ENCODE assay signal across 11 mouse cellular contexts in the genomic region with DNA sequence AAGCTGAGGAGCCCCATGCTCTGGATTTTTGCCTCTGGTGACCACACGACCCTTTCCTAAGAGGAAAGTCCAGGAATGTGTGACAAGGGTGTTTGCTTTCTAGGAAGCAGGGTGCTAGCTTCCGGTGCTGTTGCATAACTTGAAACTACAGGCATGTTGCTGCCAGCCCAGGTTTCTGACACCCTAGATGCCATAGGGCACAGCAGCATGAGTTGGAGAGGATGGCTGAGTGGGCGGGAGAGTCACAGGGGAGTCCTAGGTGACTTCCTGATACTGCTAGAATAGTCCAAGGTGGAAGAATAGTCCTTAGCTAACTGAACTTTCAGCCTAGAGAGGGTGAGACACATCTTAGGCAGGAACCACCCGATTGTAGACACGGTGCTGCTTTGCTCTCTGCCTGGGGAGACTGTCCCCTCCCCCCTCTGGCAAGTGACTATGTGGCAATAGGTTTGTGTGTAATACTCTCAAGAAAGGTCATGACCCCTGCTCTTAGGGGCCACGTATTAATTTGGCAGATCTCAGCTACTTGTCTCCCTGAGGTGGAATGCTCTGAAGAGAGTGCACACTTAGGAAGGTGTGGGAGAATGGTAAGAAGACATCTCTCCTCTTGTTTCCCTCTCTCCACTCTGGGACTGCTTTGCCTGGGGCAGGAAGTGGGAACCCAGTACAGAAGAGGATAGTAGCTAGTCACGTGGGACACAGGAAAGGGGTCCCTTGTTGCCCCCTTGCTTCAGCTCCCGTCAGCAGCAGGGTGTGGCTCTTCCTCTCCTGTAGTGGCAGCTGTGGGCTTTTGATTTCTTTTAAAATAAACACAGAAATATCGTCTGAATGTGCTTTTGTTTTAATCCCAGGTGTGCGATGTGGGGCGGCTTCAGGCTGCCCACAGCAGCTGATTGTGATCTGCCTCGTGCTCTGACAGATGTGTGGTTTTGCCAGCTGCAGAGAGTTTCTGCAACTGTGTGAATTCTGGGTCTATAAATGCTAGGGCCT. TPM values are rescaled to one million over a fixed set of nuclear protein-coding genes. Genes with fewer than 3 reads are reported as not detected.
DNase-seq lines count a peak whose midpoint lies in the region; ATAC-seq and TF ChIP-seq lines count a peak whose summit lies in the region.
"Had no signal": no experiment of that assay in that cellular context is flagged by ENCODE, and none has a peak within 500 bp of the region (broad histone marks: within the 10 kb centered on the region; RNA-seq: fewer than 3 reads in every experiment).

No protein-coding gene starts in this region.

- no peak overlapping the region for H3K4me3 ChIP-seq in heart, postnatal 0 days (ENCODE audit: low read depth, low read length)
- no peak overlapping the region for H3K4me3 ChIP-seq in heart, embryonic 11.5 days (ENCODE audit: low read depth, low read length)
- no peak overlapping the region for H3K4me3 ChIP-seq in lung, postnatal 0 days (ENCODE audit: low read depth, low read length)
- no peak overlapping the region for H3K4me3 ChIP-seq in thymus, adult 2 months (ENCODE audit: control insufficient read depth, insufficient read depth, low read length)
- no peak overlapping the region for H3K4me3 ChIP-seq in forebrain, embryonic 16.5 days (replicated peaks; ENCODE audit: low read length)

- no peaks in the 10 kb centered on the region for H3K9me3 ChIP-seq in heart, postnatal 0 days (replicated peaks; ENCODE audit: control insufficient read depth, low read length)
- no peaks in the 10 kb centered on the region for H3K9me3 ChIP-seq in heart, embryonic 11.5 days (replicated peaks; ENCODE audit: control insufficient read depth, low read length)
- H3K9me3 ChIP-seq in lung, postnatal 0 days (ENCODE audit: low read length), result no peaks in the 10 kb centered on the region
- no peaks in the 10 kb centered on the region for H3K9me3 ChIP-seq in forebrain, embryonic 16.5 days (ENCODE audit: control insufficient read depth, low read length)

- H3K36me3 ChIP-seq in heart, postnatal 0 days (replicated peaks; ENCODE audit: control insufficient read depth, insufficient read depth, low read length), result peaks cover 36% of the 10 kb centered on the region
- peaks cover 16% of the 10 kb centered on the region for H3K36me3 ChIP-seq in heart, embryonic 11.5 days (ENCODE audit: control insufficient read depth, insufficient read depth, low read length)
- H3K36me3 ChIP-seq in lung, postnatal 0 days (ENCODE audit: insufficient read depth, low read length), result peaks cover 14% of the 10 kb centered on the region; the same call in 1 of the 2 replicates
- peaks cover 17% of the 10 kb centered on the region for H3K36me3 ChIP-seq in thymus, adult 2 months (ENCODE audit: control insufficient read depth, insufficient read depth, low read length)
- peaks cover 5% of the 10 kb centered on the region; the same call in 1 of the 2 replicates for H3K36me3 ChIP-seq in forebrain, embryonic 16.5 days (ENCODE audit: control insufficient read depth, insufficient read depth)

- peaks cover 24% of the 10 kb centered on the region for H3K27me3 ChIP-seq in heart, postnatal 0 days (ENCODE audit: control insufficient read depth, insufficient read depth, low read length)
- H3K27me3 ChIP-seq in heart, embryonic 11.5 days (ENCODE audit: control insufficient read depth, insufficient read depth, low read length), result peaks cover 22% of the 10 kb centered on the region
- peaks cover 16% of the 10 kb centered on the region; the same call in 1 of the 2 replicates for H3K27me3 ChIP-seq in lung, postnatal 0 days (replicated peaks; ENCODE audit: insufficient read depth, low read length)
- H3K27me3 ChIP-seq in thymus, adult 2 months (ENCODE audit: control insufficient read depth, insufficient read depth, low read length), result no peaks in the 10 kb centered on the region
- H3K27me3 ChIP-seq in forebrain, embryonic 16.5 days (replicated peaks; ENCODE audit: control insufficient read depth, insufficient read depth, low read length), result peaks cover 35% of the 10 kb centered on the region

- no peak overlapping the region for H3K4me2 ChIP-seq in heart, postnatal 0 days (ENCODE audit: low read depth, low read length)
- no peak overlapping the region for H3K4me2 ChIP-seq in heart, embryonic 11.5 days
- H3K4me2 ChIP-seq in lung, postnatal 0 days (replicated peaks; ENCODE audit: low read depth, low read length), result peak overlapping the region; percentile 11; the same call in 1 of the 2 replicates
- H3K4me2 ChIP-seq in forebrain, embryonic 16.5 days (ENCODE audit: low read length), result no peak overlapping the region
- H3K4me2 ChIP-seq: hindbrain, embryonic 14.5 days had no signal

- peak overlapping the region; percentile 25; the same call in 1 of the 2 replicates for H3K27ac ChIP-seq in heart, postnatal 0 days (ENCODE audit: low read depth)
- no peak overlapping the region for H3K27ac ChIP-seq in heart, embryonic 11.5 days (ENCODE audit: low read depth, low read length)
- peak overlapping the region; percentile 43 for H3K27ac ChIP-seq in lung, postnatal 0 days (ENCODE audit: low read length)
- H3K27ac ChIP-seq in thymus, adult 2 months (ENCODE audit: control insufficient read depth, insufficient read depth, low read length), result peak overlapping the region; percentile 77
- H3K27ac ChIP-seq in forebrain, embryonic 16.5 days (ENCODE audit: low read length), result no peak overlapping the region
- H3K27ac ChIP-seq: hindbrain, embryonic 14.5 days had no signal

- ATAC-seq in heart, postnatal 0 days (ENCODE audit: insufficient read depth, low read depth), result no peak
- no peak for ATAC-seq in heart, embryonic 11.5 days (replicated peaks; ENCODE audit: insufficient number of reproducible peaks, low FRiP score, low TSS enrichment)
- peak; percentile 30; the same call in 1 of the 2 replicates for ATAC-seq in common myeloid progenitor, adult 5-6 weeks (replicated peaks; ENCODE audit: low read depth, poor library complexity, severe bottlenecking)
- peak; percentile 70 for ATAC-seq in lung, postnatal 0 days
- ATAC-seq in megakaryocyte-erythroid progenitor cell, adult 5-6 weeks (replicated peaks; ENCODE audit: low FRiP score, low TSS enrichment, poor library complexity, severe bottlenecking), result no peak
- ATAC-seq in forebrain, embryonic 16.5 days, result no peak

- no peak for TF ChIP-seq EP300 in heart, postnatal 0 days (IDR thresholded peaks at IDR 0.05; ENCODE audit: low read depth)
- TF ChIP-seq EP300 in lung, postnatal 0 days (IDR thresholded peaks at IDR 0.05), result peak; percentile 53

- WGBS in heart, postnatal 0 days, result 53% methylated on average over 12 of the region's 12 CpGs
- WGBS in heart, embryonic 11.5 days (ENCODE audit: insufficient replicate concordance), result 39% methylated on average over 12 of the region's 12 CpGs
- 23% methylated on average over 12 of the region's 12 CpGs for WGBS in lung, postnatal 0 days
- 15% methylated on average over 12 of the region's 12 CpGs for WGBS in thymus, adult 2 months
- WGBS in forebrain, embryonic 16.5 days, result 68% methylated on average over 12 of the region's 12 CpGs

- TF ChIP-seq CTCF in heart, postnatal 0 days (IDR thresholded peaks at IDR 0.05; ENCODE audit: low read depth), result no peak
- TF ChIP-seq CTCF in lung, postnatal 0 days (IDR thresholded peaks at IDR 0.05), result no peak
- TF ChIP-seq CTCF in thymus, adult 2 months (IDR thresholded peaks at IDR 0.05; ENCODE audit: borderline replicate concordance, control insufficient read depth, extremely low read depth, insufficient read depth, low read length, poor library complexity), result peak; percentile 37; the same call in 1 of the 2 replicates

- no peak for DNase-seq in heart, postnatal 0 days (ENCODE audit: low spot score)
- peak; percentile 85 for DNase-seq in lung, postnatal 0 days (ENCODE audit: low spot score)
- DNase-seq in thymus, adult 2 months, result peak; percentile 62
- no peak for DNase-seq in adrenal gland, postnatal 4 days (ENCODE audit: low spot score in 2 of 2)
- DNase-seq: cerebellum, adult 11 months; right cerebral cortex, postnatal 25 days had no signal

- peaks cover 9% of the 10 kb centered on the region for H3K4me1 ChIP-seq in heart, postnatal 0 days (ENCODE audit: control insufficient read depth, insufficient read depth)
- peaks cover 35% of the 10 kb centered on the region for H3K4me1 ChIP-seq in heart, embryonic 11.5 days (ENCODE audit: control insufficient read depth, insufficient read depth, low read length)
- H3K4me1 ChIP-seq in lung, postnatal 0 days (ENCODE audit: insufficient read depth, low read depth, low read length), result peaks cover 10% of the 10 kb centered on the region; the same call in 1 of the 2 replicates
- H3K4me1 ChIP-seq in thymus, adult 2 months (replicated peaks; ENCODE audit: control insufficient read depth, insufficient read depth, low read length), result peaks cover 81% of the 10 kb centered on the region
- peaks cover 7% of the 10 kb centered on the region for H3K4me1 ChIP-seq in forebrain, embryonic 16.5 days (replicated peaks; ENCODE audit: control insufficient read depth, insufficient read depth, low read length)

- H3K9ac ChIP-seq in heart, postnatal 0 days (replicated peaks; ENCODE audit: low read depth, low read length), result no peak overlapping the region
- H3K9ac ChIP-seq in heart, embryonic 11.5 days (ENCODE audit: low read depth, low read length), result no peak overlapping the region
- H3K9ac ChIP-seq in lung, postnatal 0 days (replicated peaks; ENCODE audit: low read depth), result no peak overlapping the region
- no peak overlapping the region for H3K9ac ChIP-seq in forebrain, embryonic 16.5 days (replicated peaks; ENCODE audit: low read depth, low read length)
- H3K9ac ChIP-seq: hindbrain, embryonic 14.5 days had no signal

- TF ChIP-seq POLR2A in thymus, adult 2 months (IDR thresholded peaks at IDR 0.05; ENCODE audit: control insufficient read depth, extremely low read depth, insufficient read depth, low read length, poor library complexity), result no peak

RNA-seq across cellular contexts. Expression of gene Snai3, which starts 3.4 kb away (rescaled TPM):
- 1.2 TPM in 1 of 2 replicates, not detected in the other for total RNA-seq in heart, postnatal 0 days (2014; rRNA removed; ENCODE audit: low replicate concordance)
- polyA plus RNA-seq in heart, postnatal 0 days (2015; fragmentation: Nextera tagmentation; extraction: Ambion mirVana), result 0.61 and 1.6 TPM in 2 replicates
- 3.0 and 4.2 TPM in 2 replicates for polyA plus RNA-seq in heart, embryonic 11.5 days (2014; fragmentation: Nextera tagmentation; extraction: Ambion mirVana)
- not detected in 2 replicates for total RNA-seq in common myeloid progenitor, adult 5-6 weeks (2017)
- 1.2 and 1.5 TPM in 2 replicates for polyA plus RNA-seq in lung, postnatal 0 days (2015; fragmentation: Nextera tagmentation; extraction: Ambion mirVana)
- 47.1 and 51.1 TPM in 2 replicates for polyA plus RNA-seq in thymus, adult 2 months (2012; rRNA removed)
- total RNA-seq in megakaryocyte-erythroid progenitor cell, adult 5-6 weeks (2014; fragmentation: Nextera tagmentation), result 2.2 TPM in 1 of 2 replicates, not detected in the other
- total RNA-seq in megakaryocyte-erythroid progenitor cell, adult 5-6 weeks (2017), result not detected in 2 replicates
- polyA plus RNA-seq in forebrain, embryonic 16.5 days (2015; fragmentation: Nextera tagmentation; extraction: Ambion mirVana), result not detected in 2 replicates
- under 1 TPM; 0.42 to 0.56 TPM for total RNA-seq in adrenal gland, postnatal 4 days (2021)
- polyA plus RNA-seq: hindbrain, embryonic 14.5 days had no signal

RNA-seq across cellular contexts. Expression of gene Rnf166, which starts 11.9 kb away (rescaled TPM):
- 39.7 and 42.7 TPM in 2 replicates for total RNA-seq in heart, postnatal 0 days (2014; rRNA removed; ENCODE audit: low replicate concordance)
- 39.4 and 45.9 TPM in 2 replicates for polyA plus RNA-seq in heart, postnatal 0 days (2015; fragmentation: Nextera tagmentation; extraction: Ambion mirVana)
- 28.1 and 34.4 TPM in 2 replicates for polyA plus RNA-seq in heart, embryonic 11.5 days (2014; fragmentation: Nextera tagmentation; extraction: Ambion mirVana)
- 28.9 and 31.6 TPM in 2 replicates for total RNA-seq in common myeloid progenitor, adult 5-6 weeks (2017)
- 49.4 and 52.7 TPM in 2 replicates for polyA plus RNA-seq in lung, postnatal 0 days (2015; fragmentation: Nextera tagmentation; extraction: Ambion mirVana)
- polyA plus RNA-seq in thymus, adult 2 months (2012; rRNA removed), result 273 and 296 TPM in 2 replicates
- total RNA-seq in megakaryocyte-erythroid progenitor cell, adult 5-6 weeks (2014; fragmentation: Nextera tagmentation), result 33.2 and 37.2 TPM in 2 replicates
- total RNA-seq in megakaryocyte-erythroid progenitor cell, adult 5-6 weeks (2017), result 23.7 and 40.2 TPM in 2 replicates
- polyA plus RNA-seq in forebrain, embryonic 16.5 days (2015; fragmentation: Nextera tagmentation; extraction: Ambion mirVana), result 39.6 and 41.8 TPM in 2 replicates
- total RNA-seq in adrenal gland, postnatal 4 days (2021), result 10 to 100 TPM; 47.5 to 53.7 TPM

RNA-seq across cellular contexts. Expression of gene Ctu2, which starts 12.0 kb away (rescaled TPM):
- 19.5 and 28.4 TPM in 2 replicates for total RNA-seq in heart, postnatal 0 days (2014; rRNA removed; ENCODE audit: low replicate concordance)
- polyA plus RNA-seq in heart, postnatal 0 days (2015; fragmentation: Nextera tagmentation; extraction: Ambion mirVana), result 20.9 and 24.3 TPM in 2 replicates
- 35.2 and 39.0 TPM in 2 replicates for polyA plus RNA-seq in heart, embryonic 11.5 days (2014; fragmentation: Nextera tagmentation; extraction: Ambion mirVana)
- 7.8 and 26.5 TPM in 2 replicates for total RNA-seq in common myeloid progenitor, adult 5-6 weeks (2017)
- polyA plus RNA-seq in lung, postnatal 0 days (2015; fragmentation: Nextera tagmentation; extraction: Ambion mirVana), result 21.2 and 25.9 TPM in 2 replicates
- polyA plus RNA-seq in thymus, adult 2 months (2012; rRNA removed), result 118 and 136 TPM in 2 replicates
- 16.4 and 31.6 TPM in 2 replicates for total RNA-seq in megakaryocyte-erythroid progenitor cell, adult 5-6 weeks (2014; fragmentation: Nextera tagmentation)
- 14.8 and 15.7 TPM in 2 replicates for total RNA-seq in megakaryocyte-erythroid progenitor cell, adult 5-6 weeks (2017)
- polyA plus RNA-seq in forebrain, embryonic 16.5 days (2015; fragmentation: Nextera tagmentation; extraction: Ambion mirVana), result 72.5 and 87.3 TPM in 2 replicates
- 10 to 100 TPM; 27.7 to 37.0 TPM for total RNA-seq in adrenal gland, postnatal 4 days (2021)

RNA-seq across cellular contexts. Expression of gene Mvd, which starts 20.7 kb away (rescaled TPM):
- total RNA-seq in heart, postnatal 0 days (2014; rRNA removed; ENCODE audit: low replicate concordance), result 5.3 and 13.3 TPM in 2 replicates
- 11.4 and 11.7 TPM in 2 replicates for polyA plus RNA-seq in heart, postnatal 0 days (2015; fragmentation: Nextera tagmentation; extraction: Ambion mirVana)
- polyA plus RNA-seq in heart, embryonic 11.5 days (2014; fragmentation: Nextera tagmentation; extraction: Ambion mirVana), result 28.0 and 29.0 TPM in 2 replicates
- total RNA-seq in common myeloid progenitor, adult 5-6 weeks (2017), result 1.2 and 3.2 TPM in 2 replicates
- polyA plus RNA-seq in lung, postnatal 0 days (2015; fragmentation: Nextera tagmentation; extraction: Ambion mirVana), result 29.2 and 31.2 TPM in 2 replicates
- polyA plus RNA-seq in thymus, adult 2 months (2012; rRNA removed), result 25.0 and 26.2 TPM in 2 replicates
- 2.4 and 2.9 TPM in 2 replicates for total RNA-seq in megakaryocyte-erythroid progenitor cell, adult 5-6 weeks (2014; fragmentation: Nextera tagmentation)
- total RNA-seq in megakaryocyte-erythroid progenitor cell, adult 5-6 weeks (2017), result 0.14 and 1.8 TPM in 2 replicates
- polyA plus RNA-seq in forebrain, embryonic 16.5 days (2015; fragmentation: Nextera tagmentation; extraction: Ambion mirVana), result 51.0 and 60.0 TPM in 2 replicates
- total RNA-seq in adrenal gland, postnatal 4 days (2021), result 10 to 100 TPM in 1 of 2 experiments, 1 to 10 TPM in 1; 9.1 to 11.5 TPM

RNA-seq across cellular contexts. Expression of gene Cyba, which starts 31.2 kb away (rescaled TPM):
- total RNA-seq in heart, postnatal 0 days (2014; rRNA removed; ENCODE audit: low replicate concordance), result 126 and 162 TPM in 2 replicates
- 159 and 160 TPM in 2 replicates for polyA plus RNA-seq in heart, postnatal 0 days (2015; fragmentation: Nextera tagmentation; extraction: Ambion mirVana)
- 169 and 174 TPM in 2 replicates for polyA plus RNA-seq in heart, embryonic 11.5 days (2014; fragmentation: Nextera tagmentation; extraction: Ambion mirVana)
- total RNA-seq in common myeloid progenitor, adult 5-6 weeks (2017), result 42.2 and 44.6 TPM in 2 replicates
- 401 and 429 TPM in 2 replicates for polyA plus RNA-seq in lung, postnatal 0 days (2015; fragmentation: Nextera tagmentation; extraction: Ambion mirVana)
- polyA plus RNA-seq in thymus, adult 2 months (2012; rRNA removed), result 671 and 705 TPM in 2 replicates
- total RNA-seq in megakaryocyte-erythroid progenitor cell, adult 5-6 weeks (2014; fragmentation: Nextera tagmentation), result 66.0 and 69.7 TPM in 2 replicates
- total RNA-seq in megakaryocyte-erythroid progenitor cell, adult 5-6 weeks (2017), result 25.4 and 28.7 TPM in 2 replicates
- polyA plus RNA-seq in forebrain, embryonic 16.5 days (2015; fragmentation: Nextera tagmentation; extraction: Ambion mirVana), result 25.1 and 30.5 TPM in 2 replicates
- total RNA-seq in adrenal gland, postnatal 4 days (2021), result 10 to 100 TPM; 49.9 to 76.7 TPM

Comparison
In these comparisons a context has a peak if more than half of its experiments do, and no peak if none do; other contexts are left out.
1. H3K27ac ChIP-seq: peak in heart, postnatal 0 days (single experiment), lung, postnatal 0 days (single experiment) and thymus, adult 2 months (single experiment); none in heart, embryonic 11.5 days (single experiment) and forebrain, embryonic 16.5 days (single experiment).
2. ATAC-seq: peak in common myeloid progenitor, adult 5-6 weeks (single experiment) and lung, postnatal 0 days (single experiment); none in heart, postnatal 0 days (single experiment), heart, embryonic 11.5 days (single experiment), megakaryocyte-erythroid progenitor cell, adult 5-6 weeks (single experiment) and forebrain, embryonic 16.5 days (single experiment).
3. DNase-seq: peak in lung, postnatal 0 days (single experiment) and thymus, adult 2 months (single experiment); none in heart, postnatal 0 days (single experiment) and adrenal gland, postnatal 4 days (0 of 2).